In the genomic region with DNA sequence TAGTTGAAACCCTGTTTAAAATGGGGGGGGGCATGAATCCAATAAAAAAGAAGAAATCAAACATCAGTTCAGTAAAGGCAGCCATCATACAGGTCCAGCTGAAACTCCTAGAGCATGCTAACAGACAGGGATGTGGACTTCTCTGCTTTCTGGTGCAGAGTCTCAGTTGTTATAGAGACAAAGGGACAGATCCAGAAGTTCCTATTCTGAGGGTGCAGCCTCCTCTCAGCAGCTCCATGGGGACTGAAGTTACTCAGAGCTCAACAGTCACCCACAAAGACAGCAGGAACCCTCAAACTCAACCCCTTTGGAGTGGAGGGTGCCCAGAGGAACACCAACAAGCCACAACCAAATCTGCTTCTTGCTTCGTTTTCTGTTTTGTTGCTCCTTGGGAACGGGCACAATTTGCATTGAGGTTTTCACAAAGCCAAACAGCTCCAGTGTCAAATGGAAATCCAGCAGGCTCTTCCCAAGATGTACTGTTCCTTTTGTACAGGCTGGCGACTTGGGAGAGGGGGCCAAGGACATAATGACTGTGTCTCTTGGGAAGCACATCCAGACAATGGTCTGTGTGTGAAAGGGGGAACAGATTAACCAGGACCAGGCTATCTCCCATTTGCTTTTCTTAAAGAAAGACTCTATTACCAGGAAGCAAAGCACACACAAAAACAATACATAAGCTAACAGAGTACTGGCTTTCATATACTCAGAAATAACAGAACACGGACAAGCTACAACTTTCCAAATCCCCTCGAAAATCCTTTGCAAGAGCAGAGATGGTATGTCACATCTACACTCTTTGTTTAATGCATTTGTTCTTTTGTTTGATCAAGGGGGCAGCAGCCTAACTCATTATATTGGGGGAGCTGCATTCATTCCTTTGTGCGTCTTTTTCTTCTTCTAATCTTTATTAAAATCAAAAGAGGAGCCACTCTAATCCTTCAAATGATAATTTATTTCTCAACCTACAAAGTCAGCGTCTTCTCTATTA, we compare ENCODE assay signal across 14 mouse cellular contexts.
DNase-seq lines count a peak whose midpoint lies in the region; ATAC-seq lines count a peak whose summit lies in the region.
"Had no signal": no experiment of that assay in that cellular context is flagged by ENCODE, and none has a peak within 500 bp of the region (broad histone marks: within the 10 kb centered on the region; RNA-seq: fewer than 3 reads in every experiment).

No protein-coding gene starts in this region.

- WGBS in forebrain, embryonic 14.5 days, result 3% methylated on average over 7 of the region's 7 CpGs
- WGBS in midbrain, embryonic 10.5 days, result 24% methylated on average over 7 of the region's 7 CpGs
- WGBS in neural tube, embryonic 12.5 days, result 24% methylated on average over 7 of the region's 7 CpGs

- peak; percentile 46; the same call in 1 of the 2 replicates for ATAC-seq in forebrain, embryonic 14.5 days
- peak; percentile 55; the same call in 1 of the 2 replicates for ATAC-seq in neural tube, embryonic 12.5 days (ENCODE audit: low FRiP score, low read depth)

- peaks cover 11% of the 10 kb centered on the region for H3K4me1 ChIP-seq in forebrain, embryonic 14.5 days (ENCODE audit: control insufficient read depth, insufficient read depth, low read length)
- H3K4me1 ChIP-seq in midbrain, embryonic 10.5 days, result peaks cover 49% of the 10 kb centered on the region
- peaks cover 8% of the 10 kb centered on the region for H3K4me1 ChIP-seq in neural tube, embryonic 12.5 days
- H3K4me1 ChIP-seq: liver, embryonic 13.5 days had no signal

- peak; percentile 59 for DNase-seq in embryo, embryonic 11 days
- DNase-seq in forebrain, embryonic 14.5 days (ENCODE audit: low spot score), result peak; percentile 56
- peak; percentile 67 for DNase-seq in midbrain, embryonic 10.5 days (ENCODE audit: low spot score)
- no peak for DNase-seq in thymus, postnatal 14 days
- no peak for DNase-seq in spleen, adult 12 weeks (ENCODE audit: low spot score)
- DNase-seq in adrenal gland, adult (ENCODE audit: inconsistent age in 2 of 2, low spot score in 1 of 2), result no peak
- DNase-seq in spleen, postnatal 10 days (ENCODE audit: low spot score in 2 of 2), result no peak
- DNase-seq: cerebellum, adult 8-10 months; liver, embryonic 13.5 days; lung, postnatal 10 days had no signal

- H3K36me3 ChIP-seq in forebrain, embryonic 14.5 days (ENCODE audit: control insufficient read depth, insufficient read depth, low read length), result no peaks in the 10 kb centered on the region
- H3K36me3 ChIP-seq in midbrain, embryonic 10.5 days, result no peaks in the 10 kb centered on the region
- no peaks in the 10 kb centered on the region for H3K36me3 ChIP-seq in neural tube, embryonic 12.5 days
- H3K36me3 ChIP-seq: embryonic facial prominence, embryonic 13.5 days; liver, embryonic 13.5 days had no signal

- H3K4me2 ChIP-seq in forebrain, embryonic 14.5 days (ENCODE audit: low read length), result no peak overlapping the region
- no peak overlapping the region for H3K4me2 ChIP-seq in neural tube, embryonic 12.5 days (replicated peaks)
- H3K4me2 ChIP-seq: embryonic facial prominence, embryonic 13.5 days; liver, embryonic 13.5 days had no signal

- H3K9me3 ChIP-seq in forebrain, embryonic 14.5 days (replicated peaks; ENCODE audit: control insufficient read depth, low read length), result no peaks in the 10 kb centered on the region
- H3K9me3 ChIP-seq in midbrain, embryonic 10.5 days (replicated peaks), result 0 out of 2 replicates have a peak, but pooled peaks cover 5% of the 10 kb centered on the region
- no peaks in the 10 kb centered on the region for H3K9me3 ChIP-seq in neural tube, embryonic 12.5 days
- H3K9me3 ChIP-seq: embryonic facial prominence, embryonic 13.5 days; liver, embryonic 13.5 days had no signal

- peak overlapping the region; percentile 76 for H3K27ac ChIP-seq in forebrain, embryonic 14.5 days (ENCODE audit: low read depth, low read length)
- peak overlapping the region; percentile 90 for H3K27ac ChIP-seq in midbrain, embryonic 10.5 days (replicated peaks)
- H3K27ac ChIP-seq in neural tube, embryonic 12.5 days, result peak overlapping the region; percentile 13; the same call in 1 of the 2 replicates
- H3K27ac ChIP-seq: embryonic facial prominence, embryonic 13.5 days; layer of hippocampus, adult 2 months; liver, embryonic 13.5 days had no signal

- H3K27me3 ChIP-seq in forebrain, embryonic 14.5 days (replicated peaks; ENCODE audit: control insufficient read depth, insufficient read depth, low read length), result no peaks in the 10 kb centered on the region
- peaks cover 21% of the 10 kb centered on the region for H3K27me3 ChIP-seq in midbrain, embryonic 10.5 days (ENCODE audit: low read depth, poor library complexity, severe bottlenecking)
- H3K27me3 ChIP-seq in neural tube, embryonic 12.5 days (replicated peaks), result no peaks in the 10 kb centered on the region
- H3K27me3 ChIP-seq: embryonic facial prominence, embryonic 13.5 days; liver, embryonic 13.5 days had no signal

- H3K9ac ChIP-seq in forebrain, embryonic 14.5 days (ENCODE audit: low read length), result no peak overlapping the region
- no peak overlapping the region for H3K9ac ChIP-seq in neural tube, embryonic 12.5 days
- H3K9ac ChIP-seq: embryonic facial prominence, embryonic 13.5 days; liver, embryonic 13.5 days had no signal

- H3K4me3 ChIP-seq in forebrain, embryonic 14.5 days (ENCODE audit: low read depth, low read length), result no peak overlapping the region
- H3K4me3 ChIP-seq in midbrain, embryonic 10.5 days, result peak overlapping the region; percentile 27
- no peak overlapping the region for H3K4me3 ChIP-seq in neural tube, embryonic 12.5 days
- H3K4me3 ChIP-seq: embryonic facial prominence, embryonic 13.5 days; layer of hippocampus, adult 2 months; liver, embryonic 13.5 days; myocyte had no signal

Comparison
In these comparisons a context has a peak if more than half of its experiments do, and no peak if none do; other contexts are left out.
1. DNase-seq: peak in embryo, embryonic 11 days (single experiment), forebrain, embryonic 14.5 days (single experiment) and midbrain, embryonic 10.5 days (single experiment); none in thymus, postnatal 14 days (single experiment), spleen, adult 12 weeks (single experiment), adrenal gland, adult (0 of 2) and spleen, postnatal 10 days (0 of 2).
2. H3K27ac ChIP-seq: peak in every context shown above with its lines; median percentile 90 in midbrain, embryonic 10.5 days; 76 in forebrain, embryonic 14.5 days; 13 in neural tube, embryonic 12.5 days.